Mouse (Mus musculus) embryonic facial prominence, embryonic 13.5 days (tissue): ENCODE measurements around the gene a. TPM values are rescaled to one million over a fixed set of nuclear protein-coding genes. Genes with fewer than 3 reads are reported as not detected.

Experiments used
- ATAC-seq: fragments of 200-750 bp; cut with Nextera tagmentation; 2 replicates; pipeline ENCODE4 v1.8.0; 2017; ENCODE audit warnings: low read depth; ENCODE audit not compliant: insufficient number of reproducible peaks, insufficient read depth, low FRiP score, low TSS enrichment
- H3K27ac ChIP-seq: fragments of 300-500 bp; sonication (generic); 2 replicates; pipeline ENCODE4 v1.5.1; 2015; ENCODE audit warnings: moderate library complexity, mild to moderate bottlenecking, inconsistent platforms
- H3K27me3 ChIP-seq: fragments of 300-500 bp; sonication (generic); 2 replicates; pipeline ENCODE4 v1.6.1; 2015; ENCODE audit warnings: mild to moderate bottlenecking, inconsistent platforms
- H3K36me3 ChIP-seq: fragments of 300-500 bp; sonication (generic); 2 replicates; pipeline ENCODE4 v1.6.1; 2015; ENCODE audit warnings: mild to moderate bottlenecking, inconsistent platforms
- H3K4me1 ChIP-seq: fragments of 300-500 bp; sonication (generic); 2 replicates; pipeline ENCODE4 v1.6.1; 2015; ENCODE audit warnings: inconsistent platforms
- H3K4me2 ChIP-seq: fragments of 300-500 bp; sonication (generic); 2 replicates; pipeline ENCODE4 v1.6.1; 2015; ENCODE audit warnings: moderate library complexity, mild to moderate bottlenecking, inconsistent platforms
- H3K4me3 ChIP-seq: fragments of 300-500 bp; sonication (generic); 2 replicates; pipeline ENCODE4 v1.5.1; 2015; ENCODE audit warnings: mild to moderate bottlenecking, inconsistent platforms
- H3K9ac ChIP-seq: fragments of 300-500 bp; sonication (generic); 2 replicates; pipeline ENCODE4 v1.6.1; 2015; ENCODE audit warnings: mild to moderate bottlenecking, inconsistent platforms
- H3K9me3 ChIP-seq: fragments of 300-500 bp; sonication (generic); 2 replicates; pipeline ENCODE4 v1.6.1; 2016; ENCODE audit warnings: inconsistent platforms
- WGBS: fragments of 180-500 bp; shearing (Covaris S2); methylation state at CpG from one replicate; pipeline ENCODE4 v1.1.7; 2015; ENCODE audit warnings: mixed read lengths; 5-methylcytosine and 5-hydroxymethylcytosine counted together
- polyA plus RNA-seq: library from polyadenylated mRNA; unstranded; fragments of >200 nt; fragmentation: Nextera tagmentation; extraction: Ambion mirVana; gene quantifications from 2 replicates; pipeline ENCODE4 v1.2.1, GENCODE M21; 2015

The a gene
- 18.6 and 23.5 TPM in 2 replicates for polyA plus RNA-seq

DNA sequence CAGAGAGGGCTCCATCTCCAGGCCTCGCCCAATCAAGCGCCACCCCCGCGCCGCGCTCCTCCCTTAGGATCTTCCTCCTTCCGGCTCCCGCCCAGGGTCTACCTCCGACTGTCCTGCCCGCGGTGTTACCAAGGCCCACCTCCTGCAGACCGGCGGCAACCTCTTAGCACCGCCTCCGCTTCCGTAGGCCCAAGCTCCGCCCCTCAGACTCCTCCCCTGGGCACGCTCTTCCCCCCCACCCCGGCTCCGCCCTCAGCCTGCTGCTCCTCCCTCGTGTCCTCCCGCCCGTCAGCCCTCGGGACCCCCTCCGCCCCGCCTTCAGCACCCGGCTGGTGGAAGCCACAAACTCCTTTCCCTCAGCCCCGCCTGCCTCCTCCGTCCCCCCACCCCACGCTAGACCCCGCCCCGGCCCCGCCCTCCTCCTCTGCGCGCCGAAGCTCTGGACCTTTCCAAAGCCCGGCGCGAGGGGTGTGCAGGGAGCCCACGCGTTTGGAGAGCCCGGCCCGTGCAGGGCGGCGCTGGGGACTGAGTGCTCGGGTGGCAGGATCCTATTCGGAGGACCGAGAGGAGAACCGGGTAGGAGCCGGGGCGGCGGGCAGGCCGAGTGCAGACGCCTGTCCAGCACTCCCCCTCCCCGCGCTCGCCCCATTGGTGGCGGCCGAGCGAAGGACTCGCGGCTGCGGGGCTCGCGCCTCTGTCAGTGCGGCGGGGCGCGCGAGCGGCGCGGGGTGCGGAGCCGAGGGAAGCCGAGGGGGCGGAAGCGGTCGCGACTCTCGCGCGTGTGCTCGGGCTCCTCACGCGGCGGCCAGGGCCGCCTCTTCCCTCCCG, at the start of gene a, which contains the start of gene Raly:
a (plus strand) TSS at position 747 of the 828 bp plus-strand sequence.
Raly (plus strand) TSS at position 441 of the 828 bp plus-strand sequence.
- Histone ChIP-seq H3K9ac (peak within 1 kb of the TSS; percentile 99), H3K4me2 (peak within 1 kb of the TSS; percentile 76), H3K36me3 (no peaks in the 10 kb centered on the region), H3K27me3 (no peaks in the 10 kb centered on the region), H3K27ac (peak within 1 kb of the TSS; percentile 99), H3K9me3 (no peaks in the 10 kb centered on the region), H3K4me1 (peaks cover 38% of the 10 kb centered on the region), H3K4me3 (peak within 1 kb of the TSS; percentile 98)
- under 1% methylated on average over 88 of the region's 89 CpGs for WGBS
- peak; percentile 97 for ATAC-seq

DNA sequence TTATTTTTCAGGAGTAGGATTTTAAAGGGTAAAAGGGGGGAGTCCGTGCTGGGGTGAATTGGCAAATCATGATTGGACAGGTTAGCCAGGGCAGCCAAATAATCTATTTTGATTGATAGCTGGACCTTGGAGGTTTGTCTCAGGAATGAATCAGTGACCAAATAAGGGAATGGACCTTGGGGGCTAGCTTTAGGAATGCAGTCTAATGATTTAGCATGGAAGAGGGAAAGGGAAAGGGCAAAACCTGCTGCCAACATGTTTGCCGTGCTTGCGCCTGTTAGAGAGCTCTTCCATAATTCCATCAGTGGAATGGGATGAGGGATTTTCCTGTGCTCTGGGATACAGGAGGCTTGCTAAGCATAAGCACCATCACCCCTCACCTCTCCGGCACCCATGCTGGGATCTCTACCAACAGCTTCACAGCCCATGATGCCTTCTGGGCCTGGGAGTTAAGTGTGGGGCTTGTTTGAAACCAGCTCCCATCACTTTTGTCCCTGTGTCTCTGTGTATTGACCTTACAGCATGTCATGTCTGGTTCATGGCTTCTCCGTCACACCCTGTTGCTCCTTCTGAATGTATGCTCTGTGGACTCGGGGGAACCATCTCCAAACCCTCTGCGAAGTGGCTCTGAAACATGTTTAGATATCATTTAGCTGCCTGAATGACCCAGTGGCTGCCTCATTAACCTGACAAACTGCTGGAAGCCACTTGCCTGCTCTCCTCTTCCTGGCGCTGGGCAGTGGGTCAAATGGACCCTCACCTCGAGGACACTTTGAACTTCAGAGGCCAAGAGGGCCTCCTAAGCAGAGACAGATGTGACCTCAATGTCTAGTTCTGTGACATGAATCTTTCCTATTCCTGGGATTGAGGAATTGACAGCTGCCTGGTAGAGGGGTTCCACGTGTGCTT, 48.0 kb upstream of the a start:
- H3K27ac ChIP-seq, result no peak overlapping the region

GRCm38 (mm10) chr2:154743915-154744314, 47.3 kb upstream of the a start:
- Histone ChIP-seq H3K27me3 (no peaks in the 10 kb centered on the region; the same call in 1 of the 2 replicates), H3K9me3 (no peaks in the 10 kb centered on the region), H3K4me2 (no peak overlapping the region), H3K9ac (no peak overlapping the region), H3K27ac (no peak overlapping the region), H3K4me3 (no peak overlapping the region), H3K36me3 (no peaks in the 10 kb centered on the region), H3K4me1 (peaks cover 7% of the 10 kb centered on the region)
- ATAC-seq, result no peak
- WGBS, result 20% methylated on average over 4 of the region's 4 CpGs

More for the DNA sequence above, 48.0 kb upstream of the a start:
- Histone ChIP-seq H3K9me3 (no peaks in the 10 kb centered on the region), H3K36me3 (no peaks in the 10 kb centered on the region), H3K27me3 (no peaks in the 10 kb centered on the region; the same call in 1 of the 2 replicates), H3K4me2 (no peak overlapping the region), H3K9ac (no peak overlapping the region), H3K4me1 (peaks cover 3% of the 10 kb centered on the region; the same call in 1 of the 2 replicates), H3K4me3 (no peak overlapping the region)
- no peak for ATAC-seq
- WGBS, result 37% methylated on average over 10 of the region's 10 CpGs

DNA sequence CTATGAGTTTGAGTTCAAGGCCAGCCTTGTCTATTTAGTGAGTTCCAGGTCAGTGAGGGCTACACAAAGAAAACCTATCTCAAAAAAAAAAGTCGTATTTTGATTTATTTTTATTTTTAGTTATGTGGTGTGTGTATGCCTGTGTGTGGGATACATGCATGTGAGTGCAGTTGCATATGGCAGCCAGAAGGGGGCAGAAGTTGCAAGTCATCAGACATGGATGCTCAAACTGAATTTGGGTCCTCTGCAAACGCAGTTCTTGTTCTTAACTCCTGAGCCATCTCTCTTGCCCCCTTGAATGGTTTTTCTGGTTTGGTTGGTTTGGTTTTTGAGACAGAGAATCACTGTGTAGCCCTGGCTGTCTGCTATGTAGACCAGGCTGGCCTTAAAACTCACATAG, 42.8 kb upstream of the a start:
- no peaks in the 10 kb centered on the region for H3K27me3 ChIP-seq
- 85% methylated on average over 2 of the region's 2 CpGs for WGBS
- H3K9me3 ChIP-seq, result no peaks in the 10 kb centered on the region
- H3K36me3 ChIP-seq, result no peaks in the 10 kb centered on the region
- H3K4me2 ChIP-seq, result no peak overlapping the region
- peaks cover 18% of the 10 kb centered on the region for H3K4me1 ChIP-seq
- no peak for ATAC-seq
- H3K27ac ChIP-seq, result 0 out of 2 replicates have a peak overlapping the region, but pooled peaks have one; percentile 49
- no peak overlapping the region for H3K4me3 ChIP-seq
- no peak overlapping the region for H3K9ac ChIP-seq

GRCm38 (mm10) chr2:154749046-154750036, 41.9 kb upstream of the a start:
- Histone ChIP-seq H3K36me3 (no peaks in the 10 kb centered on the region), H3K9ac (no peak overlapping the region), H3K27ac (peak overlapping the region; percentile 49; the same call in 1 of the 2 replicates), H3K27me3 (no peaks in the 10 kb centered on the region), H3K4me3 (no peak overlapping the region), H3K9me3 (no peaks in the 10 kb centered on the region), H3K4me1 (peaks cover 18% of the 10 kb centered on the region), H3K4me2 (peak overlapping the region; percentile 43)
- 0 out of 2 replicates have a peak, but pooled peaks have one; percentile 20 for ATAC-seq
- 39% methylated on average over 23 of the region's 23 CpGs for WGBS

GRCm38 (mm10) chr2:154751924-154752323, 39.3 kb upstream of the a start:
- Histone ChIP-seq H3K27ac (no peak overlapping the region), H3K9ac (no peak overlapping the region), H3K27me3 (no peaks in the 10 kb centered on the region), H3K9me3 (no peaks in the 10 kb centered on the region), H3K4me2 (no peak overlapping the region), H3K36me3 (no peaks in the 10 kb centered on the region), H3K4me3 (no peak overlapping the region), H3K4me1 (peaks cover 15% of the 10 kb centered on the region)
- no peak for ATAC-seq
- 50% methylated on average over 8 of the region's 8 CpGs for WGBS

- H3K4me2 ChIP-seq, result no peak overlapping the region
- no peaks in the 10 kb centered on the region for H3K36me3 ChIP-seq
- ATAC-seq, result no peak
- H3K27ac ChIP-seq, result no peak overlapping the region
- no peak overlapping the region for H3K4me3 ChIP-seq
- 90% methylated on average over 2 of the region's 2 CpGs for WGBS
- H3K27me3 ChIP-seq, result no peaks in the 10 kb centered on the region
- H3K9me3 ChIP-seq, result no peaks in the 10 kb centered on the region
- H3K4me1 ChIP-seq, result peaks cover 12% of the 10 kb centered on the region
- no peak overlapping the region for H3K9ac ChIP-seq
Observed at GRCm38 (mm10) chr2:154754068-154754560, 37.1 kb upstream of the a start.

GRCm38 (mm10) chr2:154755791-154756190, 35.4 kb upstream of the a start:
- H3K4me1 ChIP-seq, result 0 out of 2 replicates have a peak, but pooled peaks cover 3% of the 10 kb centered on the region
- no peak for ATAC-seq
- H3K27ac ChIP-seq, result no peak overlapping the region
- peaks cover 6% of the 10 kb centered on the region; the same call in 1 of the 2 replicates for H3K9me3 ChIP-seq
- H3K4me2 ChIP-seq, result no peak overlapping the region
- 61% methylated on average over 6 of the region's 6 CpGs for WGBS
- H3K9ac ChIP-seq, result no peak overlapping the region
- no peaks in the 10 kb centered on the region for H3K36me3 ChIP-seq
- H3K4me3 ChIP-seq, result no peak overlapping the region
- no peaks in the 10 kb centered on the region for H3K27me3 ChIP-seq

DNA sequence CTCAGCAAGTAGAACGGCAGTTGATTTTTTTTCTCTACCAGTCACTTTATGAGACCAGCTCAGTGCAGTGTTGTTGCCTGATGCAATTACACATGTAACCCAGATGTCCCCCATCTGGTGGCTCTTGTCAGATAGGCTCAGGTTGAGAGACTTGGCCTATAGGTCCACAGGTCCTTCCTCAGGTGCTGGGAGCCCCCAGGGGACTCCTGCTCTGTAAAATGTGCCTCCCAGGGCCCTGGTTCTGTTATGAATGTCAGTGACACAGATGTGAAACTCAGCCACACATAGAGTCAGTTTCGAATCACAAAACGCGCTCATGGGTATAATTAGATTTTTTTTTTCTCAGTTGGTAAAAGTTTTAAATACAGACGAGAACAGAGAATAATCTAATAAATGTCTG, 33.5 kb upstream of the a start:
- no peak for ATAC-seq
- H3K4me2 ChIP-seq, result no peak overlapping the region
- H3K4me1 ChIP-seq, result peaks cover 3% of the 10 kb centered on the region
- H3K4me3 ChIP-seq, result no peak overlapping the region
- no peaks in the 10 kb centered on the region for H3K27me3 ChIP-seq
- no peaks in the 10 kb centered on the region for H3K36me3 ChIP-seq
- WGBS, result 61% methylated on average over 5 of the region's 5 CpGs
- H3K9ac ChIP-seq, result no peak overlapping the region
- no peak overlapping the region for H3K27ac ChIP-seq
- H3K9me3 ChIP-seq, result peaks cover 12% of the 10 kb centered on the region; the same call in 1 of the 2 replicates

GRCm38 (mm10) chr2:154758454-154758853, 32.7 kb upstream of the a start:
- 70% methylated on average over 1 of the region's 1 CpGs for WGBS
- no peak overlapping the region for H3K9ac ChIP-seq
- peaks cover 12% of the 10 kb centered on the region; the same call in 1 of the 2 replicates for H3K9me3 ChIP-seq
- ATAC-seq, result no peak
- H3K27ac ChIP-seq, result no peak overlapping the region
- peaks cover 10% of the 10 kb centered on the region for H3K4me1 ChIP-seq
- H3K4me3 ChIP-seq, result no peak overlapping the region
- H3K4me2 ChIP-seq, result no peak overlapping the region
- H3K27me3 ChIP-seq, result no peaks in the 10 kb centered on the region
- no peaks in the 10 kb centered on the region for H3K36me3 ChIP-seq
